Mouse (Mus musculus): ENCODE results near the gene Ick. TPM values are rescaled to one million over a fixed set of nuclear protein-coding genes. Genes with fewer than 3 reads are reported as not detected.
"Not testable (repeated sequence)": the region's sequence is repeated elsewhere in the genome, so short reads cannot be mapped to it uniquely, and the experiment has no call there.

Gene Ick
- polyA plus RNA-seq, 1 experiment from 2014 or later, result 22.8 TPM

- TF ChIP-seq CTCF (IDR thresholded peaks at IDR 0.05; ENCODE audit: low read depth), result no peak
- no peak overlapping the region for H3K9ac ChIP-seq (ENCODE audit: low read depth, low read length)
- 96% methylated on average over 6 of the region's 6 CpGs for WGBS
- no peak overlapping the region for H3K27ac ChIP-seq
- no peak overlapping the region for H3K4me3 ChIP-seq (replicated peaks; ENCODE audit: low read depth, low read length)
- peaks cover 3% of the 10 kb centered on the region; the same call in 1 of the 2 replicates for H3K36me3 ChIP-seq (ENCODE audit: insufficient read depth, low read length)
- H3K4me1 ChIP-seq (replicated peaks; ENCODE audit: insufficient read depth, low read length), result no peaks in the 10 kb centered on the region
- ATAC-seq (replicated peaks; ENCODE audit: low FRiP score, low read depth) (no peak), DNase-seq (ENCODE audit: low spot score) (no peak)
- H3K4me2 ChIP-seq (ENCODE audit: low read length), result no peak overlapping the region
- no peaks in the 10 kb centered on the region for H3K9me3 ChIP-seq (replicated peaks; ENCODE audit: low read length)
- no peaks in the 10 kb centered on the region for H3K27me3 ChIP-seq (ENCODE audit: insufficient read depth, low read length)
These were observed 39.2 kb downstream of the Ick start for GRCm38 (mm10) chr9:78148149-78148548.

DNA sequence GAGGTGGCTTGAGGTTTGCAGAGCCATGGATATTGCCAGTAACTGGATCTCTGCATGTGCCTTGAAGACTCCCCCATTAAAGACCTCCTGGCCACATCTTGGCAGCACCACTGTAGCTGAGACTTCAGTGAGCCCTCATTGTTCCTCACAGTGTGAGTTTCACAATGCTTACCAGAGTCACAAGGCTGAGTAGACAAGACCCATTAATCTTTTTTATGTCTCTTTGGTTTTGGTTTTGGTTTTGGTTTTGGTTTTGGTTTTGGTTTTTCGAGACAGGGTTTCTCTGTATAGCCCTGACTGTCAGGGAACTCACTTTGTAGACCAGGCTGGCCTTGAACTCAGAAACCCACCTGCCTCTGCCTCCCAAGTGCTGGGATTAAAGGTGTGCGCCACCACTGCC is 40.8 kb downstream of the Ick start:
- H3K27me3 ChIP-seq (ENCODE audit: insufficient read depth, low read length); H3K4me3 ChIP-seq (replicated peaks; ENCODE audit: low read depth, low read length); H3K9ac ChIP-seq (ENCODE audit: low read depth, low read length); H3K9me3 ChIP-seq (replicated peaks; ENCODE audit: low read length); H3K4me1 ChIP-seq (replicated peaks; ENCODE audit: insufficient read depth, low read length); H3K4me2 ChIP-seq (ENCODE audit: low read length); H3K27ac ChIP-seq; ATAC-seq (replicated peaks; ENCODE audit: low FRiP score, low read depth); H3K36me3 ChIP-seq (ENCODE audit: insufficient read depth, low read length): not testable (repeated sequence)
- DNase-seq (ENCODE audit: low spot score), result peak; percentile 18
- WGBS, result 80% methylated on average over 2 of the region's 2 CpGs

- H3K9ac ChIP-seq (ENCODE audit: low read depth, low read length), result no peak overlapping the region
- peaks cover 25% of the 10 kb centered on the region; the same call in 1 of the 2 replicates for H3K36me3 ChIP-seq (ENCODE audit: insufficient read depth, low read length)
- H3K27me3 ChIP-seq (ENCODE audit: insufficient read depth, low read length), result no peaks in the 10 kb centered on the region
- no peaks in the 10 kb centered on the region for H3K9me3 ChIP-seq (replicated peaks; ENCODE audit: low read length)
- no peak overlapping the region for H3K4me2 ChIP-seq (ENCODE audit: low read length)
- ATAC-seq (replicated peaks; ENCODE audit: low FRiP score, low read depth), result peak; percentile 58; the same call in 1 of the 2 replicates
- DNase-seq (ENCODE audit: low spot score), result peak; percentile 85
- no peaks in the 10 kb centered on the region for H3K4me1 ChIP-seq (replicated peaks; ENCODE audit: insufficient read depth, low read length)
- 64% methylated on average over 11 of the region's 11 CpGs for WGBS
- TF ChIP-seq CTCF (IDR thresholded peaks at IDR 0.05; ENCODE audit: low read depth), result no peak; the same call in 1 of the 2 replicates
- no peak overlapping the region for H3K4me3 ChIP-seq (replicated peaks; ENCODE audit: low read depth, low read length)
- peak overlapping the region; percentile 63; the same call in 1 of the 2 replicates for H3K27ac ChIP-seq
These were observed 45.4 kb downstream of the Ick start for GRCm38 (mm10) chr9:78154211-78154977.

GRCm38 (mm10) chr9:78157221-78157620 is 48.2 kb downstream of the Ick start:
- H3K36me3 ChIP-seq (ENCODE audit: insufficient read depth, low read length), result peaks cover 51% of the 10 kb centered on the region
- H3K9me3 ChIP-seq (replicated peaks; ENCODE audit: low read length), result no peaks in the 10 kb centered on the region
- no peak overlapping the region for H3K4me2 ChIP-seq (ENCODE audit: low read length)
- DNase-seq (ENCODE audit: low spot score) (no peak), ATAC-seq (replicated peaks; ENCODE audit: low FRiP score, low read depth) (no peak)
- no peaks in the 10 kb centered on the region for H3K27me3 ChIP-seq (ENCODE audit: insufficient read depth, low read length)
- no peak for TF ChIP-seq CTCF (IDR thresholded peaks at IDR 0.05; ENCODE audit: low read depth)
- no peaks in the 10 kb centered on the region for H3K4me1 ChIP-seq (replicated peaks; ENCODE audit: insufficient read depth, low read length)
- no peak overlapping the region for H3K9ac ChIP-seq (ENCODE audit: low read depth, low read length)
- no peak overlapping the region for H3K27ac ChIP-seq
- H3K4me3 ChIP-seq (replicated peaks; ENCODE audit: low read depth, low read length), result no peak overlapping the region
- 88% methylated on average over 1 of the region's 1 CpGs for WGBS

DNA sequence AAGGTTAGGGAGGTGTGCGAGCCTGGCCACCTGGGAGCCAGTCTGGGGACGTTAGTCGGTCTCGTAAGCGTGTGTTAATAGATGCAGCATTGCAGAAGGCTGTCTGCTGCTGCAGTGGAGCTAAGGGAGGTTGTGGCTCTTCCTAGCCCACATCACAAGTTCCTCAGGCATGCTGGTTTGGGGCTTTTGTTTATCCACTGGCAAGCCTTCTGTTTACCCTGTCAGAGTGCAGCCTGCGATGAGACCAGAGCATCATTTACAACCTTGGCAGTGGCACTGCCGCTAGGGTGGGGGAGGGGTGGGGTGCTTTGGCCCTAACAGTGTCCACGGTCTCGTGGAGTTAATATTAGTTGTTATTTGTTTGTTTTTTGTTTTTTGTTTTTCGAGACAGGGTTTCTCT is 54.3 kb downstream of the Ick start:
- no peak for ATAC-seq (replicated peaks; ENCODE audit: low FRiP score, low read depth)
- H3K36me3 ChIP-seq (ENCODE audit: insufficient read depth, low read length), result peaks cover 54% of the 10 kb centered on the region
- TF ChIP-seq CTCF (IDR thresholded peaks at IDR 0.05; ENCODE audit: low read depth), result no peak

DNA sequence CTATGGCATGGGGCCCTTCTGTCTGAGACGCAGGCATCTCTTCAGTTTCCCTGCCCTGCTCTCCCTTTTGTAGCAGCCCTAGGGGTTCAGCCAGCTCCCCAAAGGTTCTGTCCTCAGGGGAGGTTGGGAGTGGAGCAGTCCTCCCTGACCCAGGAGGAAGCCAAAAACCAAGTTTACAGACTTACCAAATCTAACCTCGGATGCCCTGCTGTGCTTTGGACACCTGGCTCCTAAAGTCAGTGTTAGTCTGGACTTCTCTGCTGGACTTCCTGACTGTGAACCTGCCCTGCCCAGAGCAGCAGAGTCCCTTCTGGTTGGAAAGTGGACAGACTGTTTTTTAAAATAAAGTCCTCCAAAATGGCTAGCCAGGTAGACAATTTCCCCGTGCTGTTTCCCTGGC is 55.7 kb downstream of the Ick start:
- Histone ChIP-seq H3K4me1 (replicated peaks; ENCODE audit: insufficient read depth, low read length) (no peaks in the 10 kb centered on the region), H3K4me2 (ENCODE audit: low read length) (no peak overlapping the region), H3K9me3 (replicated peaks; ENCODE audit: low read length) (no peaks in the 10 kb centered on the region), H3K9ac (ENCODE audit: low read depth, low read length) (no peak overlapping the region), H3K36me3 (ENCODE audit: insufficient read depth, low read length) (peaks cover 47% of the 10 kb centered on the region), H3K27me3 (ENCODE audit: insufficient read depth, low read length) (no peaks in the 10 kb centered on the region), H3K4me3 (replicated peaks; ENCODE audit: low read depth, low read length) (no peak overlapping the region), H3K27ac (no peak overlapping the region)
- no peak for DNase-seq (ENCODE audit: low spot score)
- ATAC-seq (replicated peaks; ENCODE audit: low FRiP score, low read depth), result no peak
- no peak for TF ChIP-seq CTCF (IDR thresholded peaks at IDR 0.05; ENCODE audit: low read depth)
- 94% methylated on average over 3 of the region's 3 CpGs for WGBS

More for the DNA sequence above, 54.3 kb downstream of the Ick start:
- DNase-seq (ENCODE audit: low spot score), result no peak
- Histone ChIP-seq H3K27ac (no peak overlapping the region), H3K4me2 (ENCODE audit: low read length) (no peak overlapping the region), H3K4me3 (replicated peaks; ENCODE audit: low read depth, low read length) (no peak overlapping the region), H3K27me3 (ENCODE audit: insufficient read depth, low read length) (no peaks in the 10 kb centered on the region), H3K9ac (ENCODE audit: low read depth, low read length) (no peak overlapping the region), H3K4me1 (replicated peaks; ENCODE audit: insufficient read depth, low read length) (no peaks in the 10 kb centered on the region), H3K9me3 (replicated peaks; ENCODE audit: low read length) (no peaks in the 10 kb centered on the region)
- WGBS, result 74% methylated on average over 10 of the region's 10 CpGs
